Mouse (Mus musculus): ENCODE results near the gene Usp16. TPM values are rescaled to one million over a fixed set of nuclear protein-coding genes. Genes with fewer than 3 reads are reported as not detected.
A peak's percentile ranks its signal among the peaks of the same experiment; 100 is the strongest.

The Usp16 gene
- 10 to 100 TPM; 46.1 to 47.1 TPM for total RNA-seq (2021)

DNA sequence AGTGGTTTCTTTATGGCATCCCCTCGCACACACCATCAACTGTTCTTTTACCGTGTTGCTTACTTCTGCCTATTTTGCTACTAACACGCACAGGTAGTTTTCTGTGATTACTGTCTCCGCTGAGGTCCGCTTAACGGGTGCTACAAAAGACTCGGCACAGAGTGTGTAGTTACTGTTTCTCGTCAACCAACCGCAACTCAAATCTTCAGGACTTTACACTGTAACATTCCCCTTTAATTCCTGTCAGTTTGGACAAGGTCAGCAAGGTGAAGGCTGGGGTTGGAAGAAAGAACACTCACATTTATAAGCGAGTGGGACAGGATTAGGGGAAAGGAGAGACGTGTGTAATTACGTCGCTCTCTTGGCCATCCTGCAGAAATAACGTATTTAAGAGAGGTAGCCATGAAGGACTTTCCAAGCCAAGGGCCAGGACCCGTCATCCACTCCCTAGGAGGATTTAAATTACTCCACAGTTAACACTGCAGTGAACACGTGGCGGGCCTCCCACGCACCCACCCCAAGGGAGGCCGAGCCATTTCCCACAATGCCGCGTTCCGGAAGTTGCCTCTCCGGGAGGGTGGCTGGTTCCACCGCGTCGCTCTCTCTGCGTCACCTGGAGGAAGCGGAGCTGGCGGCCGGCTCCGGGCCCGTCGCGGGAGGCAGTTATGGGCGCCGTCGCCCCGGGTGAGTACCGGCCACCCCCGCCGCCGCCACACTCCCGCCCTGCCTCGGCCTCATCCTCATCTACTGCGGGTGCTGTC lies at the start of gene Usp16:
Gene Usp16 (plus strand): TSS at position 285 of the 761 bp plus-strand sequence.
- intact Hi-C loops (cut with DNase I) = loop anchor here (2.0 to 5.0 kb wide), 2 partner anchors 14 to 38 kb away; partner anchors contain the start of gene Rwdd2b
- DNase-seq (ENCODE audit: low spot score) = peak; percentile 88

DNA sequence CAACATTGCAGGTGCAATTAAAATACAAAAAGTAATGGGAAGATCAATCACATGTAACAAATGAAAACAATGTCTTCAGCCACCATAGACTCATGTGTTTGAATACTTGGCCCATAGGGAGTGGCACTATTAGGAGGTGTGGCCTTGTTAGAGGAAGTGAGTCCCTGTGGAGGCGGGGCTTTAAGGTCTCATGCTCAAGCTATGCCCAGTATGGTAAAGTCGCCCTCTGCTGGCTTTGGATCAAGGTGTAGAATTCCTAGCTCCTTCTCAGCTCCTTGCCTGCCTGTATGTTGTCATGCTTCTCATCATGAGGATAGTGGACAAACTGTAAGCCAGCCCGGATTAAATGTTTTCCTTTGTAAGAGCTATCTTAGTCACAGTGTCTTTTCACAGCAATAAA lies 49.5 kb upstream of the Usp16 start:
- intact Hi-C loops (cut with DNase I) = no loop called here

DNA sequence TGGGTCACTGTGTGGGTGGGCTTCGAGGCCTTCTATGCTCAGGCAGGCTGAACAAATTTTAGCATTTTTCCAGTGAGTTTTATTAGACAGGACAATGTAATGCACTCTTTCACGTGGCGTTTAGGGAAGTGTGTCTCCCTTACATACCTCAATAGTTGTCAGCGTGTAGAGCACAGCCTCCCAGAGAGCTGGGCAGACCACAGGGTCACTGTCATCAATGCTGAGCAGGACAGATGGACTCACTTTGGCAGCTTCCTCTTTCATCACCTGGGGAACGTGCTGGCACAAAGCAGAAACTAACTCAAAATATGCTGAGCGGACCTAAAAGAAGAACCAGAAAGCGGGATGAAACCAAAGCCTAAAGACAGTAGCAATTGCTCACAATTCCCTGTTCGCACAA lies 33.8 kb upstream of the Usp16 start:
- DNase-seq (ENCODE audit: low spot score) = no peak
- intact Hi-C loops (cut with DNase I) = no loop called here

More for the DNA sequence above, 49.5 kb upstream of the Usp16 start:
- DNase-seq (ENCODE audit: low spot score) = no peak

DNA sequence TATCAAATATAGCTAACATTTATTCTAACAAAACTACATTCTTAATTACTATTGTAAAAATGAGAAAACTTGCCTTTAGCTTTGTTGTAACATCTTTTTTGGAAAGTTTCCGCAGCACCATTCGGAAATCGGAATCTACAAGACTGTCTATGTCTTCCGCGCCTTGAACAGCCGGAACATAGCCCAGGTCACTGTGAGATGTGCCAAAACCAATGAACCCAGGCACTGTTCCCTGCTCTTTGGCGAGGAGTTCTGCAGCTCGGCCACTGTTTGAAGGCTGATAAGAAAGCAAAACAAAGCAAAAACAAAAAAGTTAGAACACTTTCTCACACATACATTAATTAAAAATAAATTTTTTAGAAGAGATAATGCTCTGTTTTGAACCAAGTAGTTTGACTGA lies 27.0 kb upstream of the Usp16 start:
- intact Hi-C loops (cut with DNase I) = no loop called here
- no peak for DNase-seq (ENCODE audit: low spot score)

DNA sequence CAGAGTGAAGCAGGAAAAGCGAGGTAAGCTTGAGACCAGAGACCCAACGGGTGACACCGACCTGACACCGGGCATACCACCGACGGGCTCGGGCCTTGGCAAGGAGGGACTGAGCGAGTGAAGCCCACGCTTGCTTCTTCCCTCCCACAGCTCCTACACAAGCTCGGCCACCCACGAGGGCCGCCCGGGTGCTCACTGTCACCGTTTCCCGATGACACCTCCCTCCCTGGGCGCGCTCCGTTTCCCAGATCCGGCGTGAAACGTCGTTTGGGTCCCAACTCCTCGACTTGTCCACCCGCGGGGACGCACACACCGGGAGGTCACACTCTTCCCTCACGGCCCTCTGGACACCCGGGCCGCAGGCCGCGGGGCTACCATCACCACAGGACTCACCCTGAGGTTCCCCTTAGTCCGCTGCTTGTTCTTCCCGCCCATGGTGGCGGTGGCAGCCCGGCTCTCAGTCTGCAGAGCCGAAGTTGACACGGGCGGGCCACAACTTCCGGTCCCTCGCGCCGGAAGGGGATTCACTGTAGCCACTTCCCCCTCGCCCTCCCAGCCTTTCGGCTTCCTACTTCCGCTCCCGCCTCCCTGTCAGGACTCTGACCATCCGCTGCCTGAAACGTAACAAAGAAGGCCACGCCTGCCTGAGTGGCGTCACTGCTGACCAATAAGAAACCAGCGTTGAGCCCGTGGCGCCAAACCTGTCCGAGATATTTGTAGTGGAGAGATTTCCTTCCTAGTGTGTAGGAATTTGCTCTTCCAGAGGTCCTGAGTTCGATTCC lies 22.3 kb upstream of the Usp16 start, which contains the start of gene Ltn1:
Gene Ltn1 (minus strand): TSS at position 580 of the 782 bp plus-strand sequence.
- DNase-seq (ENCODE audit: low spot score) = peak; percentile 97
- intact Hi-C loops (cut with DNase I) = no loop called here

DNA sequence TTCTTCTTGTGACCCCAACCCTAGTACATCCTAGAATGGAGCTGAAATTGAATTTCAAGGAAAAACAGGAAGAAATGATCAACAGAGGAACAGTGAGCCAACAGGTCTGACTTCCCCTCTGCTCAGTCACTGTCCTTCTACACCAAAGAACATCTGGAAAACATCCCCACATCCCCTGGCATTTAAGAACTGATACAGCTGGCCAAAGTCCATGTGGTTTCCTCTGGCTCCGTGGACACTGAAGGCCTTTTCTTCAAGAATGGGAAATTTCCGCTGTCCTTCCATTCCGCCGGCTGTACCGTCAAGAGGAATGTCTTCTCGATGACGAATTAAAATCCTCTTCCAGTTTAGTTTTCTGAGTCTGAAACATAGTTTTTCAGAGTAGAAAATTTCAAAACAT lies 20.2 kb upstream of the Usp16 start:
- DNase-seq (ENCODE audit: low spot score) = no peak
- intact Hi-C loops (cut with DNase I) = no loop called here

DNA sequence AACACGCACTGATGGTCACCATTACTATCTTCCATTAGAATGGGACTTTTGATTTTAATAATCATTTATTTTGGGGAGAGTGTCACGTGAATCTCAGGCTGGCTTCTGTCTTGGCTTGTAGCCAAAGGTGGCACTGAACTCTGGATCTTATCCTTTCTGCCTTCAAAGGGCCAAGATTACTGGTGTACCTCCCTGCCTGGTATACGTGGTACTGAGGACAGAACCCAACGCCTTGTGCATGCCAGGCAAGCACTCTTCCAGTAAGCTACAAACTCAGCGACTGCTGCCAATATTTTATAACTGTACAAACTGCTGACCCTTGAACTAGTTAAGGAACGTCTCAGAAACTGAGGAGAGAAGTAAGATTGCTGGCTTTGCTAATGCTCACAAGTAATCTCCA lies 19.6 kb upstream of the Usp16 start:
- DNase-seq (ENCODE audit: low spot score) = no peak
- intact Hi-C loops (cut with DNase I) = no loop called here

DNA sequence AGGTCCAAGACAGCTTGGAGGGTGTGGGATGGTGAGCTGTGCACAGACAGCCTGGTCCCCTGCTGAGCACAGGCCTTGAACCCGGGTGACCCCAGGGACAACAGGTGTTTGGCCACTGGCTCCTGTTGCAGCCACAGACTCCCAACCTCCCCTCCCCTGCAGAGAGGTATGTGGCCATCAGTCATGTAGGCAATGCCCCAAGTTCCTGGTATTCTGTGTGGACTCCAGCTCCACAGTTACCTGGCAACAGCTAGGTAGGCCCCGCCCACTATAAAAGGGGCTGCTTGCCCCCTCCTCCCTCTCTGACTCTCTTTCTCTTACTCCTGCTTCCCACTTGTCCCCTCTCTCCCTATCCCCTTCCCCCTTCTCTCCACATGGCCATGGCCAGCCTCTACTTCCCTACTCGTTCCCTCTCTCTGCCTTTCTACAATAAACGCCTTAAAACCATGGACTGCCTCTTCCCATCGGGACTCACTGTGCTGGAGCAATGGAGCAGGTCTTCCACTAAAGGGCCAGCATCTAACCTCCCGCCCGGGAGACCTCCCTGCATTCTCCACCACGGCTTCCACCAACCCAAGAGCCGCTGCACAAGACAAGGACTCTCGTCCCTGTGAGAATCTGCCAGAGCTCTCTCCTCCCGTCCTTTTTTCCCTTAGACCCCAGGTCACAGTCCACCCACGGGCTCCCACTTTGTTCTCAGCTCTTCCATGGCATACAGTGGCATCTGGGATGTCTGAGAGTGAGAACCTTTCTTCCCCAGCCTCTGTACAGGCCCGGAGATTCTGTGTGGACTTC lies 18.9 kb upstream of the Usp16 start:
- intact Hi-C loops (cut with DNase I) = no loop called here
- DNase-seq (ENCODE audit: low spot score) = no peak

DNA sequence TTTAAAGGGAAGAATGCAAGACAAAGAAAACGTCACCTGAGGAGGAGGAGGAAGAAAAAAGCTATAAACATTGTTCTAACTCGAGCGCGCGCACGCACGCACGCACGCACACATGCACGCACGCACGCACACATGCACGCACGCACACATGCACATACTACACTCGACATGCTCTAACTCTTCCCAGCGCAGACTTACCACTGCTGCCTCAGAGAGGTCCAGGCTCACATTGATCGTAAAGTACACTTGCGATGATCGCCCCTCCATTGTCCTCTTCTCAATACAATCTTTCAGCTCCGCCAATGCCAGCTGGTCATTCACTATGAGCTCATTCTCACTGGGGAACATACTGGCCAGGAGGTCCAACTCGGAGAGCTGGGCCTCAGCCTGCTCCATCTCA lies 17.4 kb upstream of the Usp16 start:
- no peak for DNase-seq (ENCODE audit: low spot score)
- intact Hi-C loops (cut with DNase I) = no loop called here

DNA sequence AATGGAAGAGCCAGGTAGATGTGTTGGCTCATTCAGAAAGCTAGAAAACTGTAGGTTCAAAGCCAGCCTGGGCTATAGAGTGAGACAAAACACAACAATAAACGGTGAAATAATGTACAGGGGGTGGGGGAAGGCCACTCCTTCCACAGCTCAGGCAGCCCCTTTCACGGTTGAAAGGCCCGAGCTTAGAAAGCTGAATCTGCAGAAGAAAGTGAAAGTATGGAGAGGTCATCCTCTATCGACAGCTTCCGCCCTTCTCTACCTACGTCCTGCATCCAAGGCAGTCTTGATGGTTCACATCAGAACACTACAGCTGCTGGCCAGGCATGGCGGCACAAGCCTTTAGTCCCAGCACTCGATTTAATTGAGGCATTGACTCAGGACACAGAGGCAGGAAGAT lies 15.8 kb upstream of the Usp16 start:
- DNase-seq (ENCODE audit: low spot score) = no peak
- intact Hi-C loops (cut with DNase I) = no loop called here

DNA sequence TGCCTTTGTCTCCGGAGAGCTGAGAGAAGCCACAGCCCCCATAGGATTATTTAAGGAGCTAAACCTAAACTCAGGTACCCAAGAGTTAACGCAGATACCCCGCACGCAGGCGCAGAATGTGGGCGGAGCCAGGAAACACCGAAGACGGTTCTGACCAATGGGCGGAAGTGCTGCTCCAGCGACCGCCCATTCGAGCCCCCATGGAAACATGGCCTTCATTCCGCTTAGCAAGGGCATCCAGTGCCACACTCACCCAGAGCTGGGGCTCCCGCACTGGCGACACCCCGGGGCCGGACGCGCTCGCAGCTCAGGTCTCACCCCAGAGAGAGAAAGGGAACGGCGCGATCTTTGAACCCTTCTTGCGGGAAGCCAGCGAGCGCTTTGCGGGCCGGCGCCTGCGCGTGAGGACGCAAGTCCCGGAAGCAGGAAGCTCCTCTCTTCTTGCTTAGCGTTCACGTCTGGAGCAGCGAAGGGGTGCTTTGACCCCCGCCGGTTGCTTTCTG lies 14.3 kb upstream of the Usp16 start, which contains the start of gene Rwdd2b:
Gene Rwdd2b (minus strand): TSS at position 390 of the 503 bp plus-strand sequence.
- DNase-seq (ENCODE audit: low spot score) = peak; percentile 85
- intact Hi-C loops (cut with DNase I) = loop anchor here (2.0 kb wide), 2 partner anchors 15 to 55 kb away; partner anchors contain the start of genes Cct8 and Usp16

DNA sequence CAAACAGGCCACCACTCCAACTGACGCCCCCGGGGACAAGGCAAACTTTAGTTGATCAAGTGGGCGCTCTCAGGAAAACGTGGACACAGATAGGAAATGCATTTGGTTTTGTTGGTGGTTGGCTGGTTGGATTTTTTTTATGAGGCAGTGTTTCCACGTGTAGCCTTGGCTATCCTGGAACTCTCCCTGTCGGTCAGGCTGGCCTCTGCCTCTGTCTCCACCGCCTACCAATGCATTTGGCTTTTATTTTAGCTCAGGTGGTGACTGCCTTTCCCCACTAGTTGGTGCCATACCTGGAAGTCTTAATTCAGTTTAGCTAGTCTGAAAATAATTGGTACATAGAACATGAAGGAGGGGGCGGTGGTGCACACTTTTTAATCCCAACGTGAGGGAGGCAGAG lies 13.4 kb upstream of the Usp16 start:
- DNase-seq (ENCODE audit: low spot score) = no peak
- intact Hi-C loops (cut with DNase I) = loop anchor here (2.0 kb wide), 2 partner anchors 14 to 54 kb away; partner anchors contain the start of genes Cct8 and Usp16

DNA sequence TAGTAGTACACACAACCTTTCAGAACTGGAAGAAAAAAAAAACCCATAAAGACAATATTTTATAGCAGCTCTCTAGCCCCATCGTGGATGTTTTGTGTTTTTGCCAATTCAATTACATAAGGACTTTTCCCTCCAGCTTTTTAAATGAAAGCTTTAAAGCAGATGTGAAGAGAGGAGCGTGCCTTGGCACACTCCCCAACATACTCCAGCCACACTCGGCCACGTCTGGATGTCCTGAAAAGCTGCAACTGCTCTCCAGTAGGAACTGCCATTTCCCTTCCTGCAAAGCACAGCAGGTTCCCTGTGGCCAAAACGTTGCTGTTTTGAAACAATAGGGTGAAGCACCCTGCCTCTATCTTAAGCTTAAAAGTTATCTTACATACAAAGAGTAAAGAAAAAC lies 12.2 kb upstream of the Usp16 start:
- DNase-seq (ENCODE audit: low spot score) = no peak
- intact Hi-C loops (cut with DNase I) = no loop called here

DNA sequence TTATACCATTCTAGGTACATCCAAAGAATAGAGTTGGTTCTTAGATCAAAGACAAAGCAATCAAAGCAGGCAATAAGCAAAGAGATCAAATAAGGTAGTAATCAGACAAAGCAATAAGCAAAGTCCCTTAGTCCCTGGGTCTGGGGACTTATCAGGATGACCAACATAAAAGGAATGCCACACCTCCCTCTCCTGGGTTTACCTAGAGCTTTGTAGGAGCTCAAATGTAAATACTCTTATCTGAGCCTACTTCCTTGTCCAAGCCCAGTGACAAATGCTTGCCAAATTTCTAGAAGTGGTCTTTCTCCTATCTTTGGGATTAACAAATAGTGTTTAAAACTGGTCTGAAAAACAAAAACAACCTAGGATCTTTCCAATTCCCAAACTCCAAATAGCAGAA lies 11.3 kb upstream of the Usp16 start:
- intact Hi-C loops (cut with DNase I) = no loop called here
- DNase-seq (ENCODE audit: low spot score) = no peak

DNA sequence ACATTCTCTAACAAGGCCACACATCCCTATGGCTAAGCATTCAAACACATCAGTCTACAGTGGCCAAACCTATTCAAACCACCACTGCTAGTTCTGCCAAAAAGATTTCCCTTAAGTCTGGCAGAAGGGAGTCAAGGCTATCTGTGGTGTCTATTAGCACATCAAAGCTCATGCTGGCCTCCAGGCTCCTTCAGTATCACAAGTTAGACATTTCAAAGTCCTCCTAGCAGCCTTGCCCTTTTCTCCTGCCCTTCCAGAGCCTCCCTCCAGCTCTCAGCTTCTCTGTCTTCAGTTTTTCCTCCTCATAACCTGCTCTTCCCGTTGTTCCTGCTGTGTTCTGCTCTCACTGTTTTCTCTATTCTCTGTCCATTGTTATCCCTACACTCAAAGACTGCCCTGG lies 10.4 kb upstream of the Usp16 start:
- intact Hi-C loops (cut with DNase I) = no loop called here
- DNase-seq (ENCODE audit: low spot score) = no peak

DNA sequence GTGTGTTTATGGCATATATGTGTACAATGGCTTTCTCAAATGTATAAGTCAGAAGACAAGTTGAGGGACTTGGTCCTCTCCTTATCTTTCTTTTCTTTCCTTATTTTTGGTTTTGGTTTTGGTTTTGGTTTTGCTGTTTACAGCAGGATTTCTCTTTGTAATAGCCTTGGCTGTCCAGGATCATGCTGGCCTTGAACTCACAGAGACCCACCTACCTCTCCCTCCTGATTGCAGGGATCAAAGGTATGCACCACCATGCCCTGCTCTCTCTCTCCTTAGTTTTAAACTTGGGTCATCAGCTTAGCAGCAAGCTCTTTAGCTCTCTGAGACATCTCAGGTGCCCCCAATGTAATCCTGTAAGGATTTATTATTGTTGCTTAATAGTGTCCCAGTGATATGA lies 9.4 kb upstream of the Usp16 start:
- intact Hi-C loops (cut with DNase I) = no loop called here
- no peak for DNase-seq (ENCODE audit: low spot score)

DNA sequence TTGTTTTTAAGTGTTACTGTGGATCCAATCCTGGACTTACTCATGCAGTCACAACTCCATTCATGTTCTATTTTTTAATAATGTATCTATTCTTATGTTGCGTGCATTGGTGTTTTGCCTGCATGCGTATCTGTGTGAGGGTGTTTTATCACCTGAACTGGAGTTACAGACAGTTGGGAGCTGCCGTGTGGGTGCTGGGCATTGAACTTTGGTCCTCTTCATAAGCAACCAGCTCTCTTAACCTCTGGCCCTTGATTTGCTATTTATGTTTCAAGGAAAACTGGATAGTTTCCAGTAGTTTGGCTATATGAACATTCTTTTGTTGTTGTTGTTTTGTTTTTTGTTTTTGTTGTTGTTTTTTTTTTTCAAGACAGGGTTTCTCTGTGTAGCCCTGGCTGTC lies 9.0 kb upstream of the Usp16 start:
- no peak for DNase-seq (ENCODE audit: low spot score)
- intact Hi-C loops (cut with DNase I) = no loop called here

DNA sequence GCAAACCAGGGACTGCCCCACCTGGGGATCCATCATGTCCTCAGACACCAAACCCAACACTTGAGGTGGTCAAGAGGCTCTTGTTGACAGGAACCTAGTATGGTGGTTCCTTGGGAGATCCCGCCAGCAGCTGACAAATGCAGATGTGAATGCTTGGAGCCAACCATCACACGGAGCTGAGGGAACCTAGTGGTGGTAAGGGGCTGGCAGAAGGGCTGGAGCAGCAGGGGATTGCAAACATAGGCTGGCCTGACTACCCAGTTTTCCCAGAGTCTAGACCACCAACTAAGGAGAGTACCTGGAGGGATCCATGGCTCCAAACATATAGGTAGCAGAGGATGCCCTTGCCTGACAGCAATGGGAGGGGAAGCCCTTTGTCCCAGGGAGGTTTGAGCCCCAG lies 1.3 kb upstream of the Usp16 start:
- DNase-seq (ENCODE audit: low spot score) = no peak
- intact Hi-C loops (cut with DNase I) = no loop called here

DNA sequence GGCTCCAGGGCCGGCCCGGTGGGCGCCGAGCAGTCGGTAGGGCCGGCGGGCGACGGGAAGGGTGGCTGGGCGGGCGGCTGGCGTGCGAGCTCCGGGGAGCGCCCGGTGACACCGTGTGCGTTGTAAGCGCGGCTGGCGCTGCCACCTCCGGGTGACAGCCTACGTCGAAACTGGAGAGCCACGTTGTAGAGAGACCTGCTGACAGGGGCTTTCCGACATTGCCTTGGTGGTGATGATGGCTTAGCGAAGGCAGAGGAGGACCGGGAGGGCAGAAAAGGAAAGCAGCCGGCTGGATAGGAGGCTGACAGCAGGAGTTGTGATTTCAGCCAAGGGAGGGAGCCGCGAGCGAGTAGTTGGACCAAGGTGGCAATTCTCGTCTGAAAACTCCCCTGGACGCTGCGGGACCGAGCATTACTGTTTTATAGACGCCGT lies 693 bp downstream of the Usp16 start:
- intact Hi-C loops (cut with DNase I) = loop anchor here (2.0 to 5.0 kb wide), 2 partner anchors 14 to 37 kb away; partner anchors contain the start of gene Rwdd2b
- DNase-seq (ENCODE audit: low spot score) = peak; percentile 9

DNA sequence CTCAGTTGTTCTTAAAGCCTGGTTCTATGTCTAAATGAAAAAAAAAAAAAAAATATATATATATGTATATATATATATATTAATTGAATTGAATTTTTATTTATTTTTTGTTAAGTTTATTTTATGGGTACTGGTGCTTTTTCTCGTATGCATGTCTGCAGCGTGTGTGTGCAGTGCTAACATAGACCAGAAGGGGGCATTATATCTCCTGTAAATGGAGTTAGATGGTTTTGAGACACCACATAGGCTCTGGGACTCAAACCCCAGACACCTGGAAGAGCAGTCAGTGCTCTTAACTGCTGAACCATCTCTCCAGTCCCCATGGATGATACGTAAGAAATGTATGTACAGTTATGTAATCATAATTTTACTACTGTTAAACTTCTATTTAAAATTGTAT lies 4.2 kb downstream of the Usp16 start:
- intact Hi-C loops (cut with DNase I) = loop anchor here (5.0 kb wide), 1 partner anchor 34 kb away; no protein-coding TSS in a partner anchor
- DNase-seq (ENCODE audit: low spot score) = no peak
